In the genomic region with DNA sequence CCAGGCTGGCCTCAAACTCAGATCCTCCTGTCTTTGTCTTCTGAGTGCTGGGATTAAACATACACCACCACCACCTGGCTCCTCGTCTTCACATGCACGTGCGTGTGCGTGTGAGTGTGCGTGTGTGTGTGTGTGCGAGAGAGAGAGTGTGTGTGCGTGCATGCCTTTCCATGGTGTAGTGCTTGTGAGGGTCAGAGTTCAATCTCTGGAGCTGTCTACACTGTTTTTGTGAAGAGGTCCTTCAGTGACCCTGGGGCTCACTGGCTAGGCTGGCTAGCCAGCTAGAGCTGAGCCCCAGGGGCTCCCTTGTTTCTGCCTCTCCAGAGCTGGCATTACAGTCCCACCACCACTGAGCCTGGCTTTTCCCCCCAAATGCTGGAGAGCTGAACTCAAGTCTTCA, we compare ENCODE assay signal across 22 mouse cellular contexts. TPM values are rescaled to one million over a fixed set of nuclear protein-coding genes. Genes with fewer than 3 reads are reported as not detected.
A peak's percentile ranks its signal among the peaks of the same experiment; 100 is the strongest.
DNase-seq lines count a peak whose midpoint lies in the region; ATAC-seq and TF ChIP-seq lines count a peak whose summit lies in the region.
"Had no signal": no experiment of that assay in that cellular context is flagged by ENCODE, and none has a peak within 500 bp of the region (broad histone marks: within the 10 kb centered on the region; RNA-seq: fewer than 3 reads in every experiment).

No protein-coding gene starts in this region.

- H3K4me1 ChIP-seq in kidney, postnatal 0 days (replicated peaks; ENCODE audit: insufficient read depth, low read length): no peaks in the 10 kb centered on the region
- H3K4me1 ChIP-seq: embryonic facial prominence, embryonic 12.5 days; embryonic facial prominence, embryonic 15.5 days; hindbrain, embryonic 12.5 days; hindbrain, embryonic 15.5 days had no signal

- DNase-seq in cerebellum, adult 11-12 months: peak; percentile 26
- no peak for DNase-seq in cerebellum, postnatal 4 days (ENCODE audit: low spot score in 2 of 2)
- peak; percentile 65 for DNase-seq in kidney, adult 9 months
- no peak for DNase-seq in kidney, adult 11 months
- DNase-seq in kidney, postnatal 0 days (ENCODE audit: low spot score): no peak
- no peak for DNase-seq in kidney, postnatal 25 days
- DNase-seq: adrenal gland, adult 2 months; adrenal gland, postnatal 36 days; forebrain, postnatal 0 days; gastrocnemius, adult 2 months; gastrocnemius, postnatal 14 days had no signal

- peak overlapping the region; percentile 18; the same call in 1 of the 2 replicates for H3K4me2 ChIP-seq in kidney, postnatal 0 days (ENCODE audit: low read length)
- H3K4me2 ChIP-seq: embryonic facial prominence, embryonic 12.5 days; embryonic facial prominence, embryonic 15.5 days; heart, embryonic 11.5 days; hindbrain, embryonic 12.5 days; hindbrain, embryonic 15.5 days had no signal

- no peak overlapping the region for H3K9ac ChIP-seq in kidney, postnatal 0 days (ENCODE audit: low read depth, low read length)
- H3K9ac ChIP-seq: embryonic facial prominence, embryonic 12.5 days; embryonic facial prominence, embryonic 15.5 days; forebrain, postnatal 0 days; hindbrain, embryonic 12.5 days; hindbrain, embryonic 15.5 days had no signal

- WGBS in kidney, postnatal 0 days: 83% methylated on average over 7 of the region's 7 CpGs

- no peak overlapping the region for H3K4me3 ChIP-seq in kidney, postnatal 0 days (replicated peaks; ENCODE audit: low read depth, low read length)
- H3K4me3 ChIP-seq: embryonic facial prominence, embryonic 12.5 days; embryonic facial prominence, embryonic 15.5 days; gastrocnemius, adult 2 months; hindbrain, embryonic 12.5 days; hindbrain, embryonic 15.5 days had no signal

- no peak for TF ChIP-seq CTCF in kidney, postnatal 0 days (IDR thresholded peaks at IDR 0.05; ENCODE audit: low read depth)

- H3K9me3 ChIP-seq in kidney, postnatal 0 days (replicated peaks; ENCODE audit: low read length): no peaks in the 10 kb centered on the region
- H3K9me3 ChIP-seq: embryonic facial prominence, embryonic 15.5 days; hindbrain, embryonic 12.5 days; hindbrain, embryonic 15.5 days had no signal

- ATAC-seq in kidney, postnatal 0 days (replicated peaks; ENCODE audit: low FRiP score, low read depth): no peak
- ATAC-seq: CD4-positive, CD25-positive, alpha-beta regulatory T cell, adult 4 months; forebrain, embryonic 14.5 days; forebrain, postnatal 0 days had no signal

- H3K36me3 ChIP-seq in kidney, postnatal 0 days (ENCODE audit: insufficient read depth, low read length): no peaks in the 10 kb centered on the region
- H3K36me3 ChIP-seq: embryonic facial prominence, embryonic 12.5 days; embryonic facial prominence, embryonic 15.5 days; hindbrain, embryonic 12.5 days; hindbrain, embryonic 15.5 days had no signal

- H3K27ac ChIP-seq in kidney, postnatal 0 days: no peak overlapping the region
- H3K27ac ChIP-seq: embryonic facial prominence, embryonic 12.5 days; embryonic facial prominence, embryonic 15.5 days; gastrocnemius, adult 2 months; hindbrain, embryonic 12.5 days; hindbrain, embryonic 15.5 days had no signal

- no peaks in the 10 kb centered on the region for H3K27me3 ChIP-seq in kidney, postnatal 0 days (ENCODE audit: insufficient read depth, low read length)
- H3K27me3 ChIP-seq: embryonic facial prominence, embryonic 12.5 days; hindbrain, embryonic 12.5 days; hindbrain, embryonic 15.5 days had no signal

RNA-seq across cellular contexts. Expression of gene Slc22a12, which starts 1.3 kb away (rescaled TPM):
- 21.8 and 31.4 TPM in 2 replicates for polyA plus RNA-seq in kidney, postnatal 0 days (2015; fragmentation: Nextera tagmentation; extraction: Ambion mirVana)
- polyA plus RNA-seq: C2C12; CD4-positive, CD25-positive, alpha-beta regulatory T cell, adult 4 months; embryonic facial prominence, embryonic 12.5 days; embryonic facial prominence, embryonic 15.5 days; forebrain, embryonic 11.5 days; forebrain, embryonic 14.5 days; heart, embryonic 11.5 days; heart, embryonic 14.5 days; heart, postnatal 0 days; hindbrain, embryonic 12.5 days; hindbrain, embryonic 15.5 days had no signal

Comparison
In these comparisons a context has a peak if more than half of its experiments do, and no peak if none do; other contexts are left out.
1. DNase-seq: peak in cerebellum, adult 11-12 months (single experiment) and kidney, adult 9 months (single experiment); none in cerebellum, postnatal 4 days (0 of 2), kidney, adult 11 months (single experiment), kidney, postnatal 0 days (single experiment) and kidney, postnatal 25 days (0 of 2).